In the genomic region with DNA sequence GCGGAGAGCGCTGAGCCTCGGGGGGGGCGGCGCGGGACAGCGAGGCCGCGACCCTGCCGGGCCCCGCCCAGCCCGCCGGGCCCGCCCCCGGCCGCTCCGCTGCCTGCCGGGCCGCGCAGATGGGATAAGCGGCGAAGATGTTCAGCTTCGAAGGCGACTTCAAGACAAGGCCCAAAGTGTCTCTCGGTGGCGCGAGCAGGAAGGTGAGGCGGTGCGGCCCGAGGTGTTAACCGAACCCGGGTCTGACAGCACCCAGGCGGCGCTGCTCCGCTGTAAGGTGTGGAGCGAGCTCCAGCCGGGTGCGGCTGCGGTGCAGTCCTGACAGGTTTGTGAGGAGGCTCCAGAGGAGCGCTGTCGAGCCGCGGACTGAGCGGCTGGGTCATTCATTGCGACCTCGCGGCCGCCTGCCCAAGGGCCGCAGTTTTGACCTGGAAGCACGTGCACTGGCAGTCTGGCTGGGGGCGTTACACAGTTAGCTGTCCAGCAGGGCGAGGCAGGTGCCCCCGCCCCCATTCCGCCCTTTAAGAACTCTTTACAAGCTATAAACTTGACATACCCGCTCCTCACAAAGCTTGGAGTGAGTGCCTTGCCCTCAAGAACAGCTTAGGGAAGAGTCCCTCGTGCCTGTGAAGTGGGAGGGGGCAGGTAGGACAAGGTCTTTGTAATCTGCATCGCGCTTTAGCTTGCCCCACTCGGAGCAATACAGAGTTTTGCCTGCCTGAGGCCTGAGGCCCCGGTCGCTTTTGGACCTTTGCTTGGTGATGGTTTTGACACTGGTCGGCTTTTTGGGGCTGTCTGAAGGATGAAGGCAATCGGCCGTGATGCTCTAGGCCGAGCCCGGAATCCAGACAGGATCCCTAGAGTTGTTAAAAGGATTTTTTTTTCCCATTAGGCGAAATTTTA, we compare ENCODE assay signal across 8 mouse cellular contexts. TPM values are rescaled to one million over a fixed set of nuclear protein-coding genes. Genes with fewer than 3 reads are reported as not detected.
DNase-seq lines count a peak whose midpoint lies in the region; ATAC-seq and TF ChIP-seq lines count a peak whose summit lies in the region.

No protein-coding gene starts in this region.

- peak; percentile 21 for ATAC-seq in forebrain, postnatal 0 days
- peak; percentile 79 for ATAC-seq in limb, embryonic 15.5 days (ENCODE audit: insufficient number of reproducible peaks, low FRiP score, low TSS enrichment, low read depth)
- ATAC-seq in neural tube, embryonic 15.5 days (ENCODE audit: low FRiP score) = peak; percentile 71

- H3K27ac ChIP-seq in forebrain, postnatal 0 days (ENCODE audit: low read depth, low read length) = peak overlapping the region; percentile 93
- H3K27ac ChIP-seq in limb, embryonic 15.5 days = peak overlapping the region; percentile 95
- peak overlapping the region; percentile 94 for H3K27ac ChIP-seq in neural tube, embryonic 15.5 days (replicated peaks)

- peak overlapping the region; percentile 84 for H3K4me2 ChIP-seq in forebrain, postnatal 0 days (ENCODE audit: low read depth)
- H3K4me2 ChIP-seq in limb, embryonic 15.5 days = peak overlapping the region; percentile 87
- H3K4me2 ChIP-seq in neural tube, embryonic 15.5 days = peak overlapping the region; percentile 86

- peak; percentile 54 for TF ChIP-seq CTCF in forebrain, postnatal 0 days (IDR thresholded peaks at IDR 0.05; ENCODE audit: low read depth)

- no peaks in the 10 kb centered on the region for H3K9me3 ChIP-seq in forebrain, postnatal 0 days (ENCODE audit: low read length)
- H3K9me3 ChIP-seq in limb, embryonic 15.5 days = no peaks in the 10 kb centered on the region
- no peaks in the 10 kb centered on the region for H3K9me3 ChIP-seq in neural tube, embryonic 15.5 days (replicated peaks)

- no peaks in the 10 kb centered on the region for H3K36me3 ChIP-seq in forebrain, postnatal 0 days (ENCODE audit: insufficient read depth)
- H3K36me3 ChIP-seq in limb, embryonic 15.5 days = no peaks in the 10 kb centered on the region
- H3K36me3 ChIP-seq in neural tube, embryonic 15.5 days = 0 out of 2 replicates have a peak, but pooled peaks cover 2% of the 10 kb centered on the region

- H3K4me3 ChIP-seq in forebrain, postnatal 0 days (ENCODE audit: low read depth, low read length) = peak overlapping the region; percentile 78
- H3K4me3 ChIP-seq in limb, embryonic 15.5 days = peak overlapping the region; percentile 82
- peak overlapping the region; percentile 55 for H3K4me3 ChIP-seq in neural tube, embryonic 15.5 days (replicated peaks)

- peak overlapping the region; percentile 86 for H3K9ac ChIP-seq in forebrain, postnatal 0 days
- peak overlapping the region; percentile 63 for H3K9ac ChIP-seq in limb, embryonic 15.5 days
- peak overlapping the region; percentile 59 for H3K9ac ChIP-seq in neural tube, embryonic 15.5 days (replicated peaks)

- H3K4me1 ChIP-seq in forebrain, postnatal 0 days (ENCODE audit: insufficient read depth) = peaks cover 16% of the 10 kb centered on the region
- H3K4me1 ChIP-seq in limb, embryonic 15.5 days = peaks cover 15% of the 10 kb centered on the region
- H3K4me1 ChIP-seq in neural tube, embryonic 15.5 days = peaks cover 32% of the 10 kb centered on the region

- WGBS in forebrain, postnatal 0 days = 2% methylated on average over 66 of the region's 67 CpGs
- 3% methylated on average over 67 of the region's 67 CpGs for WGBS in limb, embryonic 15.5 days
- WGBS in neural tube, embryonic 15.5 days = 2% methylated on average over 67 of the region's 67 CpGs

- peak; percentile 66 to 70 for DNase-seq in adrenal gland, postnatal 36 days
- no peak for DNase-seq in adrenal gland, adult 8-10 months
- peak; percentile 63 to 71 for DNase-seq in thymus, adult 18-20 months
- no peak for DNase-seq in thymus, postnatal 36 days
- no peak for DNase-seq in forebrain, postnatal 0 days
- no peak for DNase-seq in adrenal gland, adult 18-20 months (ENCODE audit: low spot score in 2 of 2)

- no peaks in the 10 kb centered on the region for H3K27me3 ChIP-seq in forebrain, postnatal 0 days (ENCODE audit: insufficient read depth, low read length)
- H3K27me3 ChIP-seq in limb, embryonic 15.5 days = no peaks in the 10 kb centered on the region
- peaks cover 3% of the 10 kb centered on the region; the same call in 1 of the 2 replicates for H3K27me3 ChIP-seq in neural tube, embryonic 15.5 days (replicated peaks)

RNA-seq across cellular contexts. Expression of a gene that starts 0.6 kb away (rescaled TPM):
- 10 to 100 TPM; 49.1 to 61.5 TPM for total RNA-seq in adrenal gland, postnatal 36 days (2021)
- 10 to 100 TPM; 52.5 to 67.8 (median 58.2) TPM for total RNA-seq in adrenal gland, adult 8-10 months (2022)
- total RNA-seq in forebrain, postnatal 0 days (2014; rRNA removed) = 81.2 and 95.6 TPM in 2 replicates
- 23.7 and 33.0 TPM in 2 replicates for polyA plus RNA-seq in forebrain, postnatal 0 days (2015; fragmentation: Nextera tagmentation; extraction: Ambion mirVana)
- polyA plus RNA-seq in limb, embryonic 15.5 days (2015; fragmentation: Nextera tagmentation; extraction: Ambion mirVana) = 19.7 and 24.6 TPM in 2 replicates
- 32.5 and 36.9 TPM in 2 replicates for polyA plus RNA-seq in neural tube, embryonic 15.5 days (2015; fragmentation: Nextera tagmentation; extraction: Ambion mirVana)
- total RNA-seq in adrenal gland, adult 18-20 months (2021) = 10 to 100 TPM; 42.6 to 58.2 TPM

Comparison
In these comparisons a context has a peak if more than half of its experiments do, and no peak if none do; other contexts are left out.
1. DNase-seq: peak in adrenal gland, postnatal 36 days (2 of 2) and thymus, adult 18-20 months (2 of 2); none in adrenal gland, adult 8-10 months (single experiment), thymus, postnatal 36 days (0 of 2), forebrain, postnatal 0 days (single experiment) and adrenal gland, adult 18-20 months (0 of 2).
2. ATAC-seq: peak in every context shown above with its lines; median percentile 79 in limb, embryonic 15.5 days; 71 in neural tube, embryonic 15.5 days; 21 in forebrain, postnatal 0 days.
3. Peak in every context shown above with its lines, with median percentiles within 50 percentile points of each other: H3K27ac ChIP-seq, H3K4me2 ChIP-seq, H3K4me3 ChIP-seq and H3K9ac ChIP-seq.